Mouse (Mus musculus): ENCODE data around the gene Add3. TPM values are rescaled to one million over a fixed set of nuclear protein-coding genes. Genes with fewer than 3 reads are reported as not detected.

The Add3 gene
- total and polyA plus RNA-seq, 3 experiments, result 16.3 to 18.4 (median 16.4) TPM

DNA sequence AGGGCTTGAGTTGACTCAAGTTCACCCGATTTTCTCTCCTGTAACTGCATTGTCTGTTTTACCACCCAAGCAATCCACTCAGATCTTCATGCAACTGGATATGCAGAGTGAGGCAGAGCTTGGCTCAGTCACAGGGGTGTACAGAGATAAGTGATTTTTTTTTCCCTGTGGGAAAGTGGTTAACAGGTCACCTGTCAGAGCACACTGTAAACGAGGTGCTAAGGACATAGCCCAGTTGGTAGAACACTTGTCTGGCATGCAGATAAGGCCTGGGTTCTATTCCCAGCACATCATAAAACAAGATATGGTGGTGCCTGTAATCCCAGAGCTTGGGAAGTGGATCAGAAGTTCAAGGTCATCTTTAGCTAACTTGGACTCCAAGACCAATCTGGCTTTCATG lies 14.6 kb upstream of the Add3 start:
- no peak overlapping the region for H3K4me2 ChIP-seq (ENCODE audit: insufficient read depth, low read depth, poor library complexity, severe bottlenecking)
- no peak overlapping the region for H3K27ac ChIP-seq (ENCODE audit: insufficient read depth, low read depth)
- in situ Hi-C loops (cut with MboI; ENCODE audit: low pct_ligation_motif_present, low pct_unique_long_range_greater_than_20kb, low sequenced_read_pairs), result no loop called here
- TF ChIP-seq USF2 (conservative IDR thresholded peaks at IDR 0.05; ENCODE audit: low read depth, low read length) (no peak), CHD1 (IDR thresholded peaks at IDR 0.05; ENCODE audit: low read depth, low read length) (no peak)
- peaks cover 0 to 16% of the 10 kb centered on the region in 2 experiments; a peak in 2 of 4 replicates for H3K4me1 ChIP-seq (ENCODE audit: control insufficient read depth in 1 of 2, insufficient read depth in 2 of 2)
- dilution Hi-C loops (cut with MboI; ENCODE audit: extremely low pct_ligation_motif_present, extremely low pct_unique_long_range_greater_than_20kb, low sequenced_read_pairs), result no loop called here
- no peak overlapping the region for H3K9ac ChIP-seq (ENCODE audit: insufficient read depth, low read depth)
- H3K9me3 ChIP-seq (replicated peaks; ENCODE audit: low read length), result no peaks in the 10 kb centered on the region
- no peaks in the 10 kb centered on the region for H3K79me2 ChIP-seq (replicated peaks; ENCODE audit: control insufficient read depth, extremely low read depth, insufficient read depth, poor library complexity, severe bottlenecking)
- H3K36me3 ChIP-seq (replicated peaks in 1 of 2; ENCODE audit: control insufficient read depth in 1 of 2, insufficient read depth in 1 of 2, low read length in 1 of 2), result no peaks in the 10 kb centered on the region
- DNase-seq (ENCODE audit: extremely low read depth), result no peak
- H3K4me3 ChIP-seq (replicated peaks in 1 of 3; ENCODE audit: low read depth in 2 of 3, low read length in 2 of 3, poor library complexity in 1 of 3), result no peak overlapping the region
- H3K27me3 ChIP-seq (replicated peaks), result no peaks in the 10 kb centered on the region

DNA sequence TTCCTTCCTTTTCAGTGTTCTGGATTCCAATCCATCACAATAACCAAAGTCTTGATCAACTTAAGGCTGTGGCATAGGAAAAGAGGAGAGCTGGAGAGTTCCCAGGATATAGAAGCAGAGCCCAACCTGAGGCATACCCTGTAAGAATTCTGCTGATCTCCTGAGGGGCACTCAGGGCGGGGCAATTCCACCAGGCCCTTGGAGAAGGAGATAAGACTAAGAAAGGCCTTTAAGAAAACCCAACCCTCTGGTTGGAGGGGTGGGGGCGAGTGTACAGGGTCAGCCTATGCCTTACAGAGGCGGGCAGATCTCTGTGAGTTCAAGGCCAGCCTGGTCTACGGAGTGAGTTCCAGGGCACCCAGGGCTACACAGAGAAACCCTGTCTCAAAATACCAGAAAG lies 13.7 kb upstream of the Add3 start:
- H3K27me3 ChIP-seq (replicated peaks), result no peaks in the 10 kb centered on the region
- no peaks in the 10 kb centered on the region for H3K79me2 ChIP-seq (replicated peaks; ENCODE audit: control insufficient read depth, extremely low read depth, insufficient read depth, poor library complexity, severe bottlenecking)
- in situ Hi-C loops (cut with MboI; ENCODE audit: low pct_ligation_motif_present, low pct_unique_long_range_greater_than_20kb, low sequenced_read_pairs), result no loop called here
- no peak overlapping the region for H3K27ac ChIP-seq (ENCODE audit: insufficient read depth, low read depth)
- no peak for DNase-seq (ENCODE audit: extremely low read depth)
- no peaks in the 10 kb centered on the region for H3K9me3 ChIP-seq (replicated peaks; ENCODE audit: low read length)
- no peak overlapping the region for H3K4me3 ChIP-seq (replicated peaks in 1 of 3; ENCODE audit: low read depth in 2 of 3, low read length in 2 of 3, poor library complexity in 1 of 3)
- dilution Hi-C loops (cut with MboI; ENCODE audit: extremely low pct_ligation_motif_present, extremely low pct_unique_long_range_greater_than_20kb, low sequenced_read_pairs), result no loop called here
- no peak overlapping the region for H3K4me2 ChIP-seq (ENCODE audit: insufficient read depth, low read depth, poor library complexity, severe bottlenecking)
- peaks cover 0 to 16% of the 10 kb centered on the region in 2 experiments; a peak in 2 of 4 replicates for H3K4me1 ChIP-seq (ENCODE audit: control insufficient read depth in 1 of 2, insufficient read depth in 2 of 2)
- TF ChIP-seq IRF4 (IDR thresholded peaks at IDR 0.05; ENCODE audit: low read depth, low read length) (no peak), POLR2A (IDR thresholded peaks at IDR 0.05; ENCODE audit: low read depth, low read length) (no peak)
- H3K36me3 ChIP-seq (replicated peaks in 1 of 2; ENCODE audit: control insufficient read depth in 1 of 2, insufficient read depth in 1 of 2, low read length in 1 of 2), result no peaks in the 10 kb centered on the region
- H3K9ac ChIP-seq (ENCODE audit: insufficient read depth, low read depth), result no peak overlapping the region

DNA sequence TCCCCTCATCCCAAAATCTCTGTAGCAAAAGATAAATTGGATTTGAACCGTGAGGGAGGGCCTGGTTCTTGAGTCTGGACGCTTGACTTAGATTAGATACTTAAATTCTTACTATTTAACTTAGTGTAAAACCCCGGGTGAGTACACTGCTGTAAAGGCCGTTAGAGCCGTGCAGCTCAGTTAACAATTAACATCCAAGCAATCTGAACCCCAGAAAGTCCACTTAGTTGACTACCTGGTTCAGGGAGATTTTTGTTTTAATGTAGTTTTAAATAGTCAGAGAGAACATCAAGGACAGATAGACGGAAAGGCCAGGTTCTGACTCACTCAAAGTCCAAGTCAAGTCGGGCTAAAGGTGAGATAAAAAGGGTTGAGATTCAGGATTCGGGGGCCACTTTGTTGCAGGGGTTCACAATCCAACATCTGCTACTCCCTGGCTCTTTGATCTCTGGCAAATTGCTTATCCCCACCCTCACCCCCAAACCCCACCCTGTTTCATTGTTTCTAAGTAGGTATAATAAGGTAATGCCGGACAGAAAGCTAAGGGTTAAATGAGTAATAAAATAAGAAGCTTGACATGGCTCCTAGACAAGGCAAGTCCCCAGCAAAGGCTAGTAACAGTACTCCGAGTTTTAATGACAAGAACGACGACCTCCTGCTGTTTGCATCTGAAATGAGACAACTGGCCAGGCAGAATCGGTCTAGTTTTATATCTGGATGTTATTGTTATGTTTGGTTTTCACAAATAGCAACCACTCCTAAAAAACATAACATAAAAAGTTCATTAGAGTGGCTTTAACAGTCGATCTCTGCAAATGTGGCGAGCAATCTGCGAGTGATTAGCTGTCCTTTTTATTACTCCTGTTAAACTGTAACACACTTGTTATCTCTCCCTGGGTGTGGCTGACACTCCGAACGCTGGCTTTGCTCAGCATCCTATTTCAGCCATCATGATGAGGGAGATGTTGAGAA lies 12.6 kb upstream of the Add3 start:
- in situ Hi-C loops (cut with MboI; ENCODE audit: low pct_ligation_motif_present, low pct_unique_long_range_greater_than_20kb, low sequenced_read_pairs), result no loop called here
- Histone ChIP-seq H3K79me2 (replicated peaks; ENCODE audit: control insufficient read depth, extremely low read depth, insufficient read depth, poor library complexity, severe bottlenecking) (no peaks in the 10 kb centered on the region), H3K4me2 (ENCODE audit: insufficient read depth, low read depth, poor library complexity, severe bottlenecking) (no peak overlapping the region), H3K4me3 (replicated peaks in 1 of 3; ENCODE audit: low read depth in 2 of 3, low read length in 2 of 3, poor library complexity in 1 of 3) (no peak overlapping the region), H3K27ac (ENCODE audit: insufficient read depth, low read depth) (no peak overlapping the region), H3K9me3 (replicated peaks; ENCODE audit: low read length) (no peaks in the 10 kb centered on the region), H3K36me3 (replicated peaks in 1 of 2; ENCODE audit: control insufficient read depth in 1 of 2, insufficient read depth in 1 of 2, low read length in 1 of 2) (no peaks in the 10 kb centered on the region), H3K9ac (ENCODE audit: insufficient read depth, low read depth) (no peak overlapping the region), H3K4me1 (ENCODE audit: control insufficient read depth in 1 of 2, insufficient read depth in 2 of 2) (peaks cover 0 to 16% of the 10 kb centered on the region in 2 experiments; a peak in 2 of 4 replicates), H3K27me3 (replicated peaks) (no peaks in the 10 kb centered on the region)
- dilution Hi-C loops (cut with MboI; ENCODE audit: extremely low pct_ligation_motif_present, extremely low pct_unique_long_range_greater_than_20kb, low sequenced_read_pairs), result no loop called here
- DNase-seq (ENCODE audit: extremely low read depth), result no peak
- TF ChIP-seq UBTF (IDR thresholded peaks at IDR 0.05; ENCODE audit: low read depth, low read length) (no peak), RCOR1 (conservative IDR thresholded peaks at IDR 0.05; ENCODE audit: low read depth, low read length) (no peak), ELF1 (IDR thresholded peaks at IDR 0.05; ENCODE audit: low read depth, low read length) (no peak), MAX (IDR thresholded peaks at IDR 0.05; ENCODE audit: low read length) (no peak), MYC (IDR thresholded peaks at IDR 0.05; ENCODE audit: low read depth, low read length) (no peak), MXI1 (IDR thresholded peaks at IDR 0.05; ENCODE audit: low read depth, low read length) (no peak), IRF4 (IDR thresholded peaks at IDR 0.05; ENCODE audit: low read depth, low read length) (no peak), USF1 (IDR thresholded peaks at IDR 0.05; ENCODE audit: low read depth, low read length) (no peak), ZNF384 (IDR thresholded peaks at IDR 0.05; ENCODE audit: low read depth, low read length) (no peak), MEF2A (IDR thresholded peaks at IDR 0.05; ENCODE audit: borderline replicate concordance, low read depth, low read length) (no peak), GABPA (IDR thresholded peaks at IDR 0.05; ENCODE audit: insufficient replicate concordance, low read depth, low read length) (no peak), TBP (conservative IDR thresholded peaks at IDR 0.05; ENCODE audit: low read depth, low read length) (no peak), SIN3A (IDR thresholded peaks at IDR 0.05; ENCODE audit: low read length) (no peak), ZMIZ1 (IDR thresholded peaks at IDR 0.05; ENCODE audit: low read depth, low read length) (no peak), JUND (conservative IDR thresholded peaks at IDR 0.05; ENCODE audit: low read depth, low read length) (no peak), USF2 (conservative IDR thresholded peaks at IDR 0.05; ENCODE audit: low read depth, low read length) (no peak), CHD1 (IDR thresholded peaks at IDR 0.05; ENCODE audit: low read depth, low read length) (no peak), RAD21 (IDR thresholded peaks at IDR 0.05; ENCODE audit: low read depth, low read length) (no peak), ETS1 (conservative IDR thresholded peaks at IDR 0.05; ENCODE audit: low read depth, low read length) (no peak), ZC3H11A (IDR thresholded peaks at IDR 0.05; ENCODE audit: low read depth, low read length) (no peak)
